Mouse (Mus musculus): ENCODE results near the gene Pet100. TPM values are rescaled to one million over a fixed set of nuclear protein-coding genes. Genes with fewer than 3 reads are reported as not detected.

The Pet100 gene
- polyA plus RNA-seq, 2 experiments from 2014 or later = 84.8 to 145 TPM

Other genes with a start within 250 kb of the Pet100 start
- 10 to 100 TPM; 27.6 to 35.8 TPM for gene Arhgef18, start 228.5 kb upstream of the Pet100 start, polyA plus RNA-seq (2017; shearing (Covaris generic))
- 10 to 100 TPM; 18.2 to 22.7 TPM for gene Pex11g, start 153.9 kb upstream of the Pet100 start, polyA plus RNA-seq (2017; shearing (Covaris generic))
- gene Tex45, start 150.7 kb upstream of the Pet100 start, polyA plus RNA-seq (2017; shearing (Covaris generic)) = not detected
- 1 to 10 TPM; 1.0 to 1.6 TPM for gene Zfp358, start 128.4 kb upstream of the Pet100 start, polyA plus RNA-seq (2017; shearing (Covaris generic))
- 10 to 100 TPM; 16.1 to 18.6 TPM for gene Mcoln1, start 121.1 kb upstream of the Pet100 start, polyA plus RNA-seq (2017; shearing (Covaris generic))
- gene Pnpla6, start 106.2 kb upstream of the Pet100 start, polyA plus RNA-seq (2017; shearing (Covaris generic)) = 10 to 100 TPM; 26.1 to 43.7 TPM
- gene C330021F23Rik, start 53.6 kb upstream of the Pet100 start, polyA plus RNA-seq (2017; shearing (Covaris generic)) = 1 to 10 TPM in 1 of 2 experiments, not detected in 1; 1.4 TPM
- not detected for gene Camsap3, start 34.3 kb upstream of the Pet100 start, polyA plus RNA-seq (2017; shearing (Covaris generic))
- gene Xab2, start 232 bp upstream of the Pet100 start, polyA plus RNA-seq (2017; shearing (Covaris generic)) = 100 to 1,000 TPM in 1 of 2 experiments, 10 to 100 TPM in 1; 87.5 to 131 TPM
- gene Pcp2, start 4.0 kb downstream of the Pet100 start, polyA plus RNA-seq (2017; shearing (Covaris generic)) = not detected
- gene Stxbp2, start 9.4 kb downstream of the Pet100 start, polyA plus RNA-seq (2017; shearing (Covaris generic)) = 100 to 1,000 TPM; 190 to 257 TPM
- gene Retn, start 34.2 kb downstream of the Pet100 start, polyA plus RNA-seq (2017; shearing (Covaris generic)) = not detected
- gene Mcemp1, start 44.2 kb downstream of the Pet100 start, polyA plus RNA-seq (2017; shearing (Covaris generic)) = not detected
- not detected for gene Fcor, start 50.8 kb downstream of the Pet100 start, polyA plus RNA-seq (2017; shearing (Covaris generic))
- 10 to 100 TPM; 20.3 to 32.6 TPM for gene Trappc5, start 54.8 kb downstream of the Pet100 start, polyA plus RNA-seq (2017; shearing (Covaris generic))
- gene Fcer2a, start 72.6 kb downstream of the Pet100 start, polyA plus RNA-seq (2017; shearing (Covaris generic)) = 10 to 100 TPM in 1 of 2 experiments, under 1 TPM in 1; 0.38 to 12.4 TPM
- not detected for gene Clec4g, start 99.1 kb downstream of the Pet100 start, polyA plus RNA-seq (2017; shearing (Covaris generic))
- not detected for gene Cd209a, start 127.4 kb downstream of the Pet100 start, polyA plus RNA-seq (2017; shearing (Covaris generic))
- gene Cd209e, start 232.8 kb downstream of the Pet100 start, polyA plus RNA-seq (2017; shearing (Covaris generic)) = not detected